Mouse (Mus musculus): ENCODE data around the gene Cks1brt.
"Not testable (repeated sequence)": the region's sequence is repeated elsewhere in the genome, so short reads cannot be mapped to it uniquely, and the experiment has no call there.

Gene Cks1brt

GRCm38 (mm10) chr8:85151624-85152023 lies at the start of gene Cks1brt:
Cks1brt (plus strand) TSS chr8:85151924.
- no peak for DNase-seq

- DNase-seq = no peak
Observed at GRCm38 (mm10) chr8:85113241-85113640, 38.5 kb upstream of the Cks1brt start.

- no peak for DNase-seq
Observed at GRCm38 (mm10) chr8:85115501-85115900, 36.2 kb upstream of the Cks1brt start.

- no peak for DNase-seq
Observed at GRCm38 (mm10) chr8:85116984-85117383, 34.7 kb upstream of the Cks1brt start.

- peak; percentile 95 for DNase-seq
Observed at GRCm38 (mm10) chr8:85119052-85119981, 32.4 kb upstream of the Cks1brt start.

- not testable (repeated sequence) for DNase-seq
Observed at GRCm38 (mm10) chr8:85120251-85120650, 31.5 kb upstream of the Cks1brt start.

GRCm38 (mm10) chr8:85122995-85123394 lies 28.7 kb upstream of the Cks1brt start, which contains the start of gene Zfp791:
Zfp791 (minus strand) TSS chr8:85123095.
- no peak for DNase-seq

GRCm38 (mm10) chr8:85123691-85124090 lies 28.0 kb upstream of the Cks1brt start:
- DNase-seq = no peak

GRCm38 (mm10) chr8:85132335-85132734 lies 19.4 kb upstream of the Cks1brt start:
- DNase-seq = no peak

- not testable (repeated sequence) for DNase-seq
Observed at GRCm38 (mm10) chr8:85135690-85136089, 16.0 kb upstream of the Cks1brt start.

GRCm38 (mm10) chr8:85142516-85142915 lies 9.2 kb upstream of the Cks1brt start:
- peak; percentile 42 for DNase-seq

- DNase-seq = peak; percentile 55
Observed at GRCm38 (mm10) chr8:85171291-85171690, 19.6 kb downstream of the Cks1brt start.

- no peak for DNase-seq
Observed at GRCm38 (mm10) chr8:85175892-85176291, 24.2 kb downstream of the Cks1brt start.

- no peak for DNase-seq
Observed at GRCm38 (mm10) chr8:85192346-85192745, 40.6 kb downstream of the Cks1brt start.

GRCm38 (mm10) chr8:85220220-85220619 lies 68.5 kb downstream of the Cks1brt start:
- DNase-seq = no peak

- peak; percentile 32 for DNase-seq
Observed at GRCm38 (mm10) chr8:85220992-85221391, 69.3 kb downstream of the Cks1brt start.
